Mouse (Mus musculus): ENCODE results near the gene Dytn. TPM values are rescaled to one million over a fixed set of nuclear protein-coding genes. Genes with fewer than 3 reads are reported as not detected.

Gene Dytn
- polyA plus RNA-seq, 1 experiment, result not detected

- no peak for DNase-seq
- WGBS, result 72% methylated on average over 7 of the region's 7 CpGs
- no peak overlapping the region for H3K4me3 ChIP-seq (ENCODE audit: insufficient read depth, low read depth, low read length)
- H3K4me1 ChIP-seq (ENCODE audit: control insufficient read depth, insufficient read depth, low read length), result no peaks in the 10 kb centered on the region
- no peaks in the 10 kb centered on the region for H3K36me3 ChIP-seq (ENCODE audit: control insufficient read depth, insufficient read depth, low read length)
- H3K27ac ChIP-seq (ENCODE audit: insufficient read depth, low read depth, low read length), result no peak overlapping the region
- TF ChIP-seq POLR2A (IDR thresholded peaks at IDR 0.05; ENCODE audit: low read depth, low read length), result no peak
- TF ChIP-seq CTCF (conservative IDR thresholded peaks at IDR 0.05; ENCODE audit: insufficient read depth, insufficient read length, low read depth, low read length), result no peak
- H3K27me3 ChIP-seq (replicated peaks; ENCODE audit: control insufficient read depth, insufficient read depth, low read length), result no peaks in the 10 kb centered on the region; the same call in 1 of the 2 replicates
Measured at GRCm38 (mm10) chr1:63586869-63587268, 99.9 kb downstream of the Dytn start.

GRCm38 (mm10) chr1:63579153-63579552, 107.6 kb downstream of the Dytn start:
- no peak overlapping the region for H3K4me3 ChIP-seq (ENCODE audit: insufficient read depth, low read depth, low read length)
- no peaks in the 10 kb centered on the region for H3K4me1 ChIP-seq (ENCODE audit: control insufficient read depth, insufficient read depth, low read length)
- no peaks in the 10 kb centered on the region; the same call in 1 of the 2 replicates for H3K27me3 ChIP-seq (replicated peaks; ENCODE audit: control insufficient read depth, insufficient read depth, low read length)
- no peak for DNase-seq
- WGBS, result 76% methylated on average over 8 of the region's 8 CpGs
- TF ChIP-seq POLR2A (IDR thresholded peaks at IDR 0.05; ENCODE audit: low read depth, low read length) (no peak), CTCF (conservative IDR thresholded peaks at IDR 0.05; ENCODE audit: insufficient read depth, insufficient read length, low read depth, low read length) (no peak)
- no peak overlapping the region for H3K27ac ChIP-seq (ENCODE audit: insufficient read depth, low read depth, low read length)
- no peaks in the 10 kb centered on the region for H3K36me3 ChIP-seq (ENCODE audit: control insufficient read depth, insufficient read depth, low read length)

GRCm38 (mm10) chr1:63576803-63577202, 109.9 kb downstream of the Dytn start:
- TF ChIP-seq CTCF (conservative IDR thresholded peaks at IDR 0.05; ENCODE audit: insufficient read depth, insufficient read length, low read depth, low read length), result no peak
- TF ChIP-seq POLR2A (IDR thresholded peaks at IDR 0.05; ENCODE audit: low read depth, low read length), result no peak
- no peak overlapping the region for H3K4me3 ChIP-seq (ENCODE audit: insufficient read depth, low read depth, low read length)
- 64% methylated on average over 5 of the region's 5 CpGs for WGBS
- no peaks in the 10 kb centered on the region for H3K27me3 ChIP-seq (replicated peaks; ENCODE audit: control insufficient read depth, insufficient read depth, low read length)
- H3K36me3 ChIP-seq (ENCODE audit: control insufficient read depth, insufficient read depth, low read length), result no peaks in the 10 kb centered on the region
- H3K4me1 ChIP-seq (ENCODE audit: control insufficient read depth, insufficient read depth, low read length), result no peaks in the 10 kb centered on the region
- no peak for DNase-seq
- H3K27ac ChIP-seq (ENCODE audit: insufficient read depth, low read depth, low read length), result no peak overlapping the region

GRCm38 (mm10) chr1:63573864-63574611, 112.7 kb downstream of the Dytn start:
- no peak overlapping the region for H3K27ac ChIP-seq (ENCODE audit: insufficient read depth, low read depth, low read length)
- no peaks in the 10 kb centered on the region for H3K27me3 ChIP-seq (replicated peaks; ENCODE audit: control insufficient read depth, insufficient read depth, low read length)
- H3K4me1 ChIP-seq (ENCODE audit: control insufficient read depth, insufficient read depth, low read length), result no peaks in the 10 kb centered on the region
- H3K36me3 ChIP-seq (ENCODE audit: control insufficient read depth, insufficient read depth, low read length), result no peaks in the 10 kb centered on the region
- TF ChIP-seq POLR2A (IDR thresholded peaks at IDR 0.05; ENCODE audit: low read depth, low read length) (no peak), CTCF (conservative IDR thresholded peaks at IDR 0.05; ENCODE audit: insufficient read depth, insufficient read length, low read depth, low read length) (no peak)
- no peak for DNase-seq
- no peak overlapping the region for H3K4me3 ChIP-seq (ENCODE audit: insufficient read depth, low read depth, low read length)
- 60% methylated on average over 12 of the region's 12 CpGs for WGBS

GRCm38 (mm10) chr1:63573432-63573831, 113.3 kb downstream of the Dytn start:
- WGBS, result 61% methylated on average over 6 of the region's 6 CpGs
- Histone ChIP-seq H3K36me3 (ENCODE audit: control insufficient read depth, insufficient read depth, low read length) (no peaks in the 10 kb centered on the region), H3K27me3 (replicated peaks; ENCODE audit: control insufficient read depth, insufficient read depth, low read length) (no peaks in the 10 kb centered on the region), H3K27ac (ENCODE audit: insufficient read depth, low read depth, low read length) (no peak overlapping the region), H3K4me3 (ENCODE audit: insufficient read depth, low read depth, low read length) (no peak overlapping the region), H3K4me1 (ENCODE audit: control insufficient read depth, insufficient read depth, low read length) (no peaks in the 10 kb centered on the region)
- TF ChIP-seq CTCF (conservative IDR thresholded peaks at IDR 0.05; ENCODE audit: insufficient read depth, insufficient read length, low read depth, low read length) (no peak), POLR2A (IDR thresholded peaks at IDR 0.05; ENCODE audit: low read depth, low read length) (no peak)
- DNase-seq, result no peak

Other genes with a start within 250 kb of the Dytn start
- 0.80 TPM in 2 replicates for gene Adam23, start 241.0 kb downstream of the Dytn start, polyA plus RNA-seq (2012; rRNA removed)
- gene Gm39653, start 71.0 kb downstream of the Dytn start, polyA plus RNA-seq (2012; rRNA removed), result not detected in 2 replicates
- 0.07 and 0.19 TPM in 2 replicates for gene Mdh1b, start 43.4 kb upstream of the Dytn start, polyA plus RNA-seq (2012; rRNA removed)
- 5.5 and 7.2 TPM in 2 replicates for gene Fastkd2, start 43.7 kb upstream of the Dytn start, polyA plus RNA-seq (2012; rRNA removed)
- gene 4933402D24Rik, start 82.3 kb upstream of the Dytn start, polyA plus RNA-seq (2012; rRNA removed), result not detected in 2 replicates

Data from kidney, adult 2 months (tissue).